Mouse (Mus musculus) cerebellum, postnatal 36 days (tissue): ENCODE results near the gene Tshz3.
A peak's percentile ranks its signal among the peaks of the same experiment; 100 is the strongest.

ENCODE experiments used
- DNase-seq, 2 experiments: peaks; one replicate each; pipeline ENCODE4 v3.0.0; 2021 to 2022; ENCODE audit warnings: mixed read lengths in 2 of 2

The Tshz3 gene

GRCm38 (mm10) chr7:36697118-36697855 lies 631 bp upstream of the Tshz3 start:
- peak; percentile 51 to 56 for DNase-seq

DNA sequence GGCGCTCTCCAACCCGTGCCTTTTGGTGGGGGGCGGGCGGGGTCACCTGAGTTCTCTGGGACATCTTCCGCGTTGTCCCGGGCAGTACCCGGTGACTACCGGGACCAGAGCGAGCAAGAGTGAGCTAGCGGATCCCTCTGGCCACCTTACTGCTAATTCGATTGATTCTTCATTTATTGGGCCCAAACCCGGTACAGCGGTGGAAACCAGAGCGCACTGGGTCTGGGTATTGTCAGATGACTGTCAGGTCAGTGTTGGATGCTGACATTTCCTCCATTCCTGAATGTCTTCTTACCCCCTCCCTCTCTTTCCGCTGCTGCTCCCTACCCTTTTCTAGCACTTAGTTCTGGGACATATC lies 650 bp downstream of the Tshz3 start:
- no peak for DNase-seq

GRCm38 (mm10) chr7:36699001-36699987 lies 1.4 kb downstream of the Tshz3 start:
- no peak for DNase-seq

DNA sequence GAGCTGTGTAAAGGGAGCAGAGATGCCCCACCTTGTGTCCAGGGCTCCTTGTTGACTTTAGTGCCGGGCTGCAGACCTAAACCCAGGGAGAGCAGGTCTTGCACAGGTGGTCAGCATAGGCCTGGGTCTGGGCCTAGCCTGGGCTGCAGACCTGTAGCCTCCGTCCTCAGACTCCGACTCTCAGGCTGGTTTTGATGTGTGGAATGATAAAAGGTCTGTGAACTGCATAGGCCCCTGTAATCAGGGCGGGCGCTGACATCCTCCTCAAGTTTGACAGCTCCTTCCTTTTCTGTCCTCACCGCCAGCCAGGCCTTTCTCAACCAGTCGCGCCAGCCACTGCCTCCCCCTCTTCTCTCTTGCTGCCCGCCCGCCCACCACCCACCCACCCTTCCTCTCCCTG lies 8.7 kb downstream of the Tshz3 start:
- DNase-seq = no peak

GRCm38 (mm10) chr7:36707266-36707665 lies 9.3 kb downstream of the Tshz3 start:
- DNase-seq = no peak

- DNase-seq = no peak
Measured at GRCm38 (mm10) chr7:36707681-36708350, 9.9 kb downstream of the Tshz3 start.

DNA sequence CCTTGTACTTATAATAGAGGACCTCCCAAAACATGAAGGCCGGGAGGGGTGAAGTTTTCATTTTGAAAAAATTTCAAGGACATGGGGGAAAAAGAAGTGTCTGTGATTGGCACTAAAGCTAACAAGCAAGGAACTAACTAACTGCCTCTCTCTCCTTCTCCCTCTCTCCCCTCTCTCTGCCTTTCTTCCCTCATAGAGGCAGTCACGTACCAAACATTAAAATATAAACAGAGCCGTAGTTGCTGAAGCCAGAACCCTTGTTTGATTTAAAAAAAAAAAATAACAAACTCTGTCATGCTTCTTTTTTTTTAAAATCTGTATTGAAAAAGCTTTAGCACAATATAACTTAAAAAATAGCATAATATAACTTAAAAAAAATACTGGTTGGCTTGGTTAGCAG lies 10.9 kb downstream of the Tshz3 start:
- DNase-seq = no peak

- DNase-seq = no peak
Measured at GRCm38 (mm10) chr7:36709239-36709638, 11.3 kb downstream of the Tshz3 start.

DNA sequence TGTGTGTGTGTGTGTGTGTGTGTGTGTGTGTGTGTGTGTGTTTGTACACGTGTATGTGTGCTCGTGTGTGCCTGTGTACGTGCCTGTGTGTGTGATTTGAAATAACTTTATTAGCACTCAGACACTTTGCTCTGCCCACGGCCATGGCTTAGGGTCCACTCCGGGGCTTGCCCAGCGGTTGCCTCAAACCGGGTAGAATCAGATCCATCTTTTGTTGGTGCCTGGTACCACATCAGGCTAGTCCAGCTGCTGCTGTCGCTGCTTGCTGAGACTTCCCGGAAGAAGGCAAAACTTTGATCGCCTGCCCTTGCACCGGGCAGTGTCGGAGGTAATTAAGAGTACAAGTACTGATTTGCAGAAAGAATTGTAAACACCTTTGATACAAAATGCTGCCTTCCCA lies 12.1 kb downstream of the Tshz3 start:
- no peak for DNase-seq

DNA sequence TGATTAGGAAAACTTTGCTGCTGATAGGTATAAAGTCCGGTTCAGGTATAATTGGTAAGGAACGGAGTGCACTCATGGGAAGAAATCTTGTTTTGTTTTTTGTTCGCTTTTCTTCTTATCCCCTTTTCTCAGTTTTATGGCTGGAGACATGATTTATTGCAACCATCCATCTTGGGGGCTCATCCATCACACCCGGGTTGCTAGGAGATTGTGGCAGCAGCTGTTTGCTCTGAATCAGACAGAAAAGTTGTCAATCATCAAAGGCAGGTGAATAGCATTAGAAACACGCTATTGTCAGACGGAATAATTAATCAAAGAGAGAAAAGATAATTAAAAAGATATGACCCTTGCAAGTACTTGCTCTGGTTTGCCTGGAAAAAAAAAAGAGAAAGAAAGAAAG lies 12.5 kb downstream of the Tshz3 start:
- DNase-seq = no peak

DNA sequence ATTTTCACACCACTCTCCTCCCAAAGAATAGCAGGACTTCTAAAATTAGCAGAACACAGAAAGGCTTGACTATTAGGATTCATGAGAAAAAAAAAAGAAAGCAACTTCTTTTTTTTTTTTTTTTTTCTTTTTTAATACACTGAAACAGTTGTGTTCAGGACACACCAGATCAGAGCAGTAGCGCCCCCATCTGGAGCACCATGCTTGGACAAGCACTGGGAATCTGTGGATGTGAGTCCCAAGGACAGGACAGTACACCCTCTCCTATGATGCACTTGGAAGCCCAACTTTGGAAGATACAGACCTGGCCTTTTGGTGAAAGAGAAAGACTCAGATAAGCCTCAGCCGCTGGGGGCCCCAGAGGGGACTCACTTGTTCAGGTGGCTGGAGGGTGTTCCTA lies 13.8 kb downstream of the Tshz3 start:
- DNase-seq = peak; percentile 33 to 44

- no peak for DNase-seq
Measured at GRCm38 (mm10) chr7:36714323-36714722, 16.4 kb downstream of the Tshz3 start.

DNA sequence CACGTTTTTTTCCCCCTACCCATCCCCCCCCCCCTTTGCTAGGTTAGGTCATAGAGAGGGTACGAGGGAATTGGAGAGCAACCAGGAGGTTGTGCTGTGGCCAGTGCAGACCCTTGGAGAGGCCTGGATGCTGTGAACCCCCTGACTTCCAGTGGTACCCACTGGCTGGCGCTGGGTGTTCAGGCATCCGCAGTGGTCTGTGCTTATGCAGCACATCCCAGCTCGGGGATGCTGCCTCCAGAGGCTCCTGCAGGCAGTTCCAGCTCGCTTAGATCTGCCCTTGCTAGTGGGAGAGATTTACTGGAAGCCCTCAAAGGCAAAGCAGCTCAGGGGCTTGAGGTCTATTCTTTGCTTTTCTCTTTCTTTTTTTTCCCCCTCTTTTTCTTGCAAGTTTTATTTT lies 19.3 kb downstream of the Tshz3 start:
- DNase-seq = no peak

DNA sequence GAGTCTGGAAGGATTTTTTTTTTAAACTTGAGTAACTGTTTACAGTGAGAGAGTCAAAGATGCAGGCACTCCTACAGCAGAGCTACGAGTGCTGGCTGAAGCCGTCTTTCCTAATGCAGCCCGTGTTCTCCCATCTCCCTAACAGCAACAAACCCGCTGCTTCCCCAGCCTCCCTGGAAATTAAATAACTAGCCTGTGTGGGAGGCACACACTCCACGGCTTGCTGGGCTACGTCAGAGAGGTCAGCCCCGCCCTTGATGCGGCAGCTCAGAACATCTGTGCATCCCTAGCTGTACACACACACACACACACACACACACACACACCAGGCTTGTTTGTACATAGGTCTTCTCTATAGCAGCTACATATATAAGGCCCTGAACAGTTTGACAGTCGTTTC lies 22.9 kb downstream of the Tshz3 start:
- no peak for DNase-seq

GRCm38 (mm10) chr7:36736303-36737050 lies 38.6 kb downstream of the Tshz3 start:
- peak in 1 of 2 experiments; percentile 17 for DNase-seq

DNA sequence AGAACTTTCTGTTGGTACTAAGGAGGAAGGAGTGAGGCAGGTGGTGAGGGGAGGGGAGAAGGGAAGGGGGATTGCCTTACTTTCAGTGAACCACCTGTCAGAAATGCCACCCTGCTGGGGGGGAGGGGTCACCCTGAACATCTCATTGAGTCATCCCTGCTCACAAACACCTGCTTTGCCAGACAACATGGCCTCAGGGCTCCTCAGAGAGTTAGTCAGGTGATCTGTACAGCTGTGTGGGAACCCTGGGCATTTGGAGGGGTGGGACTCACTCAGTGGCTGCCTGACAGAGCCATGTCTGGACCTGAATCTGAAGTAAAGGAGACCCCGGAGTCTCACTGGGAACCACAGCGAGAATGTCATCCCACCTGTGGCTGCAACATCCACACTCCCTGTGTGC lies 53.6 kb downstream of the Tshz3 start:
- DNase-seq = no peak

GRCm38 (mm10) chr7:36767501-36768092 lies 69.7 kb downstream of the Tshz3 start:
- no peak for DNase-seq

DNA sequence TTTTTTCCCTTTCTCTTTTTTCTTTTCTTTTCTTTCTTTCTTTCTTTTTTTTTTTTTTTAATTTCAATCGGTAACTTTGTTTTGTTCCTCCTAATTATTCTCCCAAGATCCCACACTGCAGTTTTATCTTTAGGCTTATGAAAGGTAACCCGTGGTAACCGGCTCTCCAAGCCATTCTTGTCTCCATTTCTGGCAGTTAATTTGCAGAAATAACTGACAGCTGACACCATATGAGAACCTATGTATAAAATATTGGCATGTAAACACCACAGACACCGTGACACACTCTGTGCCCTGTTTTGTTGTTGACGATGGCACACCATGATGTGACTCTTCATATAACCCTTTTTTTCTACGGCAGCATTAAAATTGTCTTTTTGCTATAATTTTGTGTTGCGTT lies 75.2 kb downstream of the Tshz3 start:
- DNase-seq = no peak

DNA sequence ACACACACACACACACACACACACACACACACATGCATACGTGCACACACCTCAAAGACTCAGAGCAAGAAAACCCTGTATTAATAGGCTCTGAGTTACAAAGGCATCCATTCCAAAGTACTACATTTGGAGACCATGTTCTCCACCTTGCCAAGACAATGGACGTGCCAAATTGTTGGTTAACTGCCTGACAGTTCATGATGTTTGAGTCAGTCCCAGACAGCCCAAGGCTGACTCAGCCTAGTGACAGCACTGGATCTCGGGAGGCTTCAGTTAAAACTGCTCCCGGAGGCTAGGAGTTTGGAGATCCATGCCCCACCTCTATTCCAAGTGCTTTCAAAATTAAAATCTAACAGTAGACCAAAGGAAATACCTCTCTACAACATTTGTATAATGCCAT lies 79.0 kb downstream of the Tshz3 start:
- DNase-seq = no peak

- no peak for DNase-seq
Measured at GRCm38 (mm10) chr7:36778456-36778855, 80.5 kb downstream of the Tshz3 start.

DNA sequence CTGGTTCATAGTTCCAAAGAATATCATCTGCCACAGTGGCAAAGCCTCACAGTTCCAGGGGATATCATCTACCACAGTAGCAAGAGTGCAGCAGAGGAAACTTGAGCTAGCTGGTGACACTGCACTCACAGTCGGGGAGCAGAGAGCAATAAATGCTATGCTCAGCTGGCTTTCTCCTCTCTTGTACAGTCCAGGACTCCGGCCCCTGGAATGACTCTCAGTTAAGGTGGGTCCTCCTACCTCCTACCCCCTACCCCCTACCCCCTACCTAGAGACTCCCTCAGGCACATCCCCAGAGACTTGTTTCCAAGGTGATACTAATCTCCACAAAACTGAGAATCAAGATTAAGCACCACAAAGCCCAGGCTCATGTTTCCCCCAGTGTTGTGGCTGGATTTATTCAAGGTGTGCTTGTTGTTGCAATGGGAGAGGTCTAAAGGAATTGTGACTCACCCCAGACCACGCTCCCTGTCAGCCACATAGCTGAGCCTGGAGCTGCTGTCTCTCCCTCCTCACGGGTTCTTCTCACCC lies 86.4 kb downstream of the Tshz3 start:
- DNase-seq = no peak
